Mouse (Mus musculus): ENCODE measurements around the gene Carnmt1. TPM values are rescaled to one million over a fixed set of nuclear protein-coding genes. Genes with fewer than 3 reads are reported as not detected.

Carnmt1 gene
- polyA plus RNA-seq, 1 experiment from 2014 or later = 30.9 TPM

GRCm38 (mm10) chr19:18646397-18646796 lies 24.2 kb upstream of the Carnmt1 start:
- Histone ChIP-seq H3K36me3 (ENCODE audit: control insufficient read depth, insufficient read depth, low read length) (no peaks in the 10 kb centered on the region), H3K9ac (ENCODE audit: low read length) (no peak overlapping the region), H3K4me3 (ENCODE audit: control insufficient read depth in 1 of 2, insufficient read depth in 1 of 2, low read depth in 1 of 2, low read length in 2 of 2) (no peak overlapping the region), H3K27me3 (ENCODE audit: control insufficient read depth, insufficient read depth, low read length) (no peaks in the 10 kb centered on the region), H3K27ac (replicated peaks in 1 of 2; ENCODE audit: control insufficient read depth in 1 of 2, insufficient read depth in 1 of 2, low read depth in 2 of 2, low read length in 2 of 2) (no peak overlapping the region), H3K4me1 (ENCODE audit: control insufficient read depth in 2 of 2, insufficient read depth in 2 of 2, low read length in 2 of 2) (peaks cover 4 to 19% of the 10 kb centered on the region in 2 experiments), H3K4me2 (ENCODE audit: low read length) (no peak overlapping the region), H3K9me3 (ENCODE audit: control insufficient read depth, low read length) (no peaks in the 10 kb centered on the region)
- WGBS = 58% methylated on average over 3 of the region's 3 CpGs
- no peak for ATAC-seq (ENCODE audit: insufficient number of reproducible peaks, insufficient read depth, low FRiP score, low read depth)

- H3K4me2 ChIP-seq (ENCODE audit: low read length) = no peak overlapping the region
- H3K4me1 ChIP-seq (ENCODE audit: control insufficient read depth in 2 of 2, insufficient read depth in 2 of 2, low read length in 2 of 2) = peaks cover 4 to 19% of the 10 kb centered on the region in 2 experiments
- H3K4me3 ChIP-seq (ENCODE audit: control insufficient read depth in 1 of 2, insufficient read depth in 1 of 2, low read depth in 1 of 2, low read length in 2 of 2) = no peak overlapping the region
- no peaks in the 10 kb centered on the region for H3K27me3 ChIP-seq (ENCODE audit: control insufficient read depth, insufficient read depth, low read length)
- no peaks in the 10 kb centered on the region for H3K9me3 ChIP-seq (ENCODE audit: control insufficient read depth, low read length)
- 46% methylated on average over 5 of the region's 5 CpGs for WGBS
- no peaks in the 10 kb centered on the region for H3K36me3 ChIP-seq (ENCODE audit: control insufficient read depth, insufficient read depth, low read length)
- H3K27ac ChIP-seq (replicated peaks in 1 of 2; ENCODE audit: control insufficient read depth in 1 of 2, insufficient read depth in 1 of 2, low read depth in 2 of 2, low read length in 2 of 2) = peak overlapping the region in 1 of 2 experiments; percentile 44; a peak in 1 of 4 replicates
- H3K9ac ChIP-seq (ENCODE audit: low read length) = no peak overlapping the region
- ATAC-seq (ENCODE audit: insufficient number of reproducible peaks, insufficient read depth, low FRiP score, low read depth) = no peak
Observed at GRCm38 (mm10) chr19:18646853-18647420, 23.6 kb upstream of the Carnmt1 start.

- ATAC-seq (ENCODE audit: insufficient number of reproducible peaks, insufficient read depth, low FRiP score, low read depth) = no peak
- Histone ChIP-seq H3K27me3 (ENCODE audit: control insufficient read depth, insufficient read depth, low read length) (no peaks in the 10 kb centered on the region), H3K36me3 (ENCODE audit: control insufficient read depth, insufficient read depth, low read length) (no peaks in the 10 kb centered on the region), H3K9me3 (ENCODE audit: control insufficient read depth, low read length) (no peaks in the 10 kb centered on the region), H3K4me1 (ENCODE audit: control insufficient read depth in 2 of 2, insufficient read depth in 2 of 2, low read length in 2 of 2) (peaks cover 8 to 19% of the 10 kb centered on the region in 2 experiments), H3K4me3 (ENCODE audit: control insufficient read depth in 1 of 2, insufficient read depth in 1 of 2, low read depth in 1 of 2, low read length in 2 of 2) (no peak overlapping the region), H3K27ac (replicated peaks in 1 of 2; ENCODE audit: control insufficient read depth in 1 of 2, insufficient read depth in 1 of 2, low read depth in 2 of 2, low read length in 2 of 2) (peak overlapping the region; percentile 28 to 44; a peak in 2 of 4 replicates), H3K9ac (ENCODE audit: low read length) (peak overlapping the region; percentile 38; the same call in 1 of the 2 replicates), H3K4me2 (ENCODE audit: low read length) (peak overlapping the region; percentile 46)
- 32% methylated on average over 9 of the region's 9 CpGs for WGBS
Observed at GRCm38 (mm10) chr19:18647775-18648557, 22.6 kb upstream of the Carnmt1 start.

GRCm38 (mm10) chr19:18648558-18648945 lies 22.0 kb upstream of the Carnmt1 start:
- Histone ChIP-seq H3K9ac (ENCODE audit: low read length) (peak overlapping the region; percentile 38; the same call in 1 of the 2 replicates), H3K4me1 (ENCODE audit: control insufficient read depth in 2 of 2, insufficient read depth in 2 of 2, low read length in 2 of 2) (peaks cover 12 to 23% of the 10 kb centered on the region in 2 experiments), H3K27ac (replicated peaks in 1 of 2; ENCODE audit: control insufficient read depth in 1 of 2, insufficient read depth in 1 of 2, low read depth in 2 of 2, low read length in 2 of 2) (peak overlapping the region; percentile 28 to 44; a peak in 1 of 4 replicates), H3K36me3 (ENCODE audit: control insufficient read depth, insufficient read depth, low read length) (no peaks in the 10 kb centered on the region), H3K4me3 (ENCODE audit: control insufficient read depth in 1 of 2, insufficient read depth in 1 of 2, low read depth in 1 of 2, low read length in 2 of 2) (no peak overlapping the region), H3K9me3 (ENCODE audit: control insufficient read depth, low read length) (no peaks in the 10 kb centered on the region), H3K27me3 (ENCODE audit: control insufficient read depth, insufficient read depth, low read length) (no peaks in the 10 kb centered on the region), H3K4me2 (ENCODE audit: low read length) (peak overlapping the region; percentile 46)
- ATAC-seq (ENCODE audit: insufficient number of reproducible peaks, insufficient read depth, low FRiP score, low read depth) = no peak
- 70% methylated on average over 6 of the region's 6 CpGs for WGBS

GRCm38 (mm10) chr19:18649955-18650354 lies 20.6 kb upstream of the Carnmt1 start:
- no peaks in the 10 kb centered on the region for H3K9me3 ChIP-seq (ENCODE audit: control insufficient read depth, low read length)
- H3K27me3 ChIP-seq (ENCODE audit: control insufficient read depth, insufficient read depth, low read length) = no peaks in the 10 kb centered on the region
- H3K4me1 ChIP-seq (ENCODE audit: control insufficient read depth in 2 of 2, insufficient read depth in 2 of 2, low read length in 2 of 2) = peaks cover 18 to 32% of the 10 kb centered on the region in 2 experiments
- H3K4me2 ChIP-seq (ENCODE audit: low read length) = no peak overlapping the region
- 80% methylated on average over 4 of the region's 4 CpGs for WGBS
- no peak for ATAC-seq (ENCODE audit: insufficient number of reproducible peaks, insufficient read depth, low FRiP score, low read depth)
- H3K9ac ChIP-seq (ENCODE audit: low read length) = no peak overlapping the region
- no peak overlapping the region for H3K4me3 ChIP-seq (ENCODE audit: control insufficient read depth in 1 of 2, insufficient read depth in 1 of 2, low read depth in 1 of 2, low read length in 2 of 2)
- H3K27ac ChIP-seq (replicated peaks in 1 of 2; ENCODE audit: control insufficient read depth in 1 of 2, insufficient read depth in 1 of 2, low read depth in 2 of 2, low read length in 2 of 2) = no peak overlapping the region
- no peaks in the 10 kb centered on the region for H3K36me3 ChIP-seq (ENCODE audit: control insufficient read depth, insufficient read depth, low read length)

- H3K4me1 ChIP-seq (ENCODE audit: control insufficient read depth in 2 of 2, insufficient read depth in 2 of 2, low read length in 2 of 2) = peaks cover 23 to 37% of the 10 kb centered on the region in 2 experiments
- H3K4me2 ChIP-seq (ENCODE audit: low read length) = no peak overlapping the region
- H3K27ac ChIP-seq (replicated peaks in 1 of 2; ENCODE audit: control insufficient read depth in 1 of 2, insufficient read depth in 1 of 2, low read depth in 2 of 2, low read length in 2 of 2) = no peak overlapping the region
- ATAC-seq (ENCODE audit: insufficient number of reproducible peaks, insufficient read depth, low FRiP score, low read depth) = no peak
- no peaks in the 10 kb centered on the region for H3K36me3 ChIP-seq (ENCODE audit: control insufficient read depth, insufficient read depth, low read length)
- no peak overlapping the region for H3K4me3 ChIP-seq (ENCODE audit: control insufficient read depth in 1 of 2, insufficient read depth in 1 of 2, low read depth in 1 of 2, low read length in 2 of 2)
- no peaks in the 10 kb centered on the region for H3K27me3 ChIP-seq (ENCODE audit: control insufficient read depth, insufficient read depth, low read length)
- 64% methylated on average over 6 of the region's 6 CpGs for WGBS
- no peak overlapping the region for H3K9ac ChIP-seq (ENCODE audit: low read length)
- no peaks in the 10 kb centered on the region for H3K9me3 ChIP-seq (ENCODE audit: control insufficient read depth, low read length)
Observed at GRCm38 (mm10) chr19:18650473-18650872, 20.1 kb upstream of the Carnmt1 start.

GRCm38 (mm10) chr19:18652592-18652991 lies 18.0 kb upstream of the Carnmt1 start:
- H3K27me3 ChIP-seq (ENCODE audit: control insufficient read depth, insufficient read depth, low read length) = no peaks in the 10 kb centered on the region
- H3K9ac ChIP-seq (ENCODE audit: low read length) = no peak overlapping the region
- H3K36me3 ChIP-seq (ENCODE audit: control insufficient read depth, insufficient read depth, low read length) = no peaks in the 10 kb centered on the region
- WGBS = 35% methylated on average over 4 of the region's 4 CpGs
- H3K27ac ChIP-seq (replicated peaks in 1 of 2; ENCODE audit: control insufficient read depth in 1 of 2, insufficient read depth in 1 of 2, low read depth in 2 of 2, low read length in 2 of 2) = no peak overlapping the region
- H3K4me1 ChIP-seq (ENCODE audit: control insufficient read depth in 2 of 2, insufficient read depth in 2 of 2, low read length in 2 of 2) = peaks cover 23 to 27% of the 10 kb centered on the region in 2 experiments
- H3K4me3 ChIP-seq (ENCODE audit: control insufficient read depth in 1 of 2, insufficient read depth in 1 of 2, low read depth in 1 of 2, low read length in 2 of 2) = no peak overlapping the region
- H3K4me2 ChIP-seq (ENCODE audit: low read length) = no peak overlapping the region
- H3K9me3 ChIP-seq (ENCODE audit: control insufficient read depth, low read length) = no peaks in the 10 kb centered on the region
- no peak for ATAC-seq (ENCODE audit: insufficient number of reproducible peaks, insufficient read depth, low FRiP score, low read depth)
